Mouse (Mus musculus) macrophage (primary cell): Measurements from ENCODE around the gene Piezo1. TPM values are rescaled to one million over a fixed set of nuclear protein-coding genes. Genes with fewer than 3 reads are reported as not detected.

Source experiments
- H3K27ac ChIP-seq: fragments of 350-480 bp; formaldehyde crosslinking; 2 replicates; pipeline ENCODE4 v1.9.0; 2021
- H3K36me3 ChIP-seq: fragments of 350-480 bp; formaldehyde crosslinking; 2 replicates; pipeline ENCODE4 v1.9.0; 2021; ENCODE audit errors: inconsistent target
- H3K4me3 ChIP-seq: fragments of 350-480 bp; formaldehyde crosslinking; 2 replicates; pipeline ENCODE4 v1.9.0; 2021; ENCODE audit errors: inconsistent target
- H3K79me2 ChIP-seq: fragments of 350-480 bp; formaldehyde crosslinking; 2 replicates; pipeline ENCODE4 v1.9.0; 2021; ENCODE audit errors: inconsistent target
- WGBS: methylation state at CpG from one replicate; pipeline ENCODE4 v1.1.7; 2026; ENCODE audit warnings: inconsistent platforms; ENCODE audit not compliant: missing documents; 5-methylcytosine and 5-hydroxymethylcytosine counted together
- polyA plus RNA-seq: library from polyadenylated mRNA; stranded (reverse); fragments of 250-400 nt; gene quantifications from 3 replicates; pipeline ENCODE4 v1.2.4, GENCODE M21; 2018; ENCODE audit warnings: inconsistent platforms

The Piezo1 gene
- polyA plus RNA-seq, 1 experiment from 2014 or later, result 43.2 TPM

- Histone ChIP-seq H3K79me2 (peaks cover 28% of the 10 kb centered on the region), H3K27ac (peak overlapping the region; percentile 98), H3K36me3 (peaks cover 2% of the 10 kb centered on the region; the same call in 1 of the 2 replicates), H3K4me3 (peak overlapping the region; percentile 20)
- WGBS, result 22% methylated on average over 25 of the region's 25 CpGs
These were observed 13.5 kb upstream of the Piezo1 start for GRCm38 (mm10) chr8:122564363-122565352.

- no peak overlapping the region for H3K4me3 ChIP-seq
- peak overlapping the region; percentile 85 for H3K27ac ChIP-seq
- H3K79me2 ChIP-seq, result peaks cover 12% of the 10 kb centered on the region
- 19% methylated on average over 5 of the region's 5 CpGs for WGBS
- no peaks in the 10 kb centered on the region for H3K36me3 ChIP-seq
These were observed 10.1 kb upstream of the Piezo1 start for GRCm38 (mm10) chr8:122561199-122561598.

GRCm38 (mm10) chr8:122558671-122559349 lies 7.7 kb upstream of the Piezo1 start:
- H3K4me3 ChIP-seq, result no peak overlapping the region
- peak overlapping the region; percentile 99 for H3K27ac ChIP-seq
- no peaks in the 10 kb centered on the region for H3K36me3 ChIP-seq
- 71% methylated on average over 7 of the region's 12 CpGs for WGBS
- no peaks in the 10 kb centered on the region for H3K79me2 ChIP-seq

GRCm38 (mm10) chr8:122557248-122558038 lies 6.3 kb upstream of the Piezo1 start:
- no peaks in the 10 kb centered on the region for H3K36me3 ChIP-seq
- 28% methylated on average over 6 of the region's 10 CpGs for WGBS
- peak overlapping the region; percentile 48 for H3K4me3 ChIP-seq

GRCm38 (mm10) chr8:122556030-122557009 lies 5.2 kb upstream of the Piezo1 start:
- Histone ChIP-seq H3K27ac (peak overlapping the region; percentile 99), H3K4me3 (peak overlapping the region; percentile 48), H3K79me2 (no peaks in the 10 kb centered on the region), H3K36me3 (no peaks in the 10 kb centered on the region)
- WGBS, result 7% methylated on average over 12 of the region's 12 CpGs

More at GRCm38 (mm10) chr8:122557248-122558038, 6.3 kb upstream of the Piezo1 start:
- Histone ChIP-seq H3K79me2 (no peaks in the 10 kb centered on the region), H3K27ac (peak overlapping the region; percentile 99)

- H3K36me3 ChIP-seq, result no peaks in the 10 kb centered on the region
- 84% methylated on average over 6 of the region's 6 CpGs for WGBS
- H3K27ac ChIP-seq, result peak overlapping the region; percentile 99
- H3K4me3 ChIP-seq, result no peak overlapping the region
- H3K79me2 ChIP-seq, result peaks cover 8% of the 10 kb centered on the region
These were observed 3.7 kb upstream of the Piezo1 start for GRCm38 (mm10) chr8:122554786-122555185.

GRCm38 (mm10) chr8:122550995-122551264 lies 199 bp downstream of the Piezo1 start:
- no peaks in the 10 kb centered on the region for H3K36me3 ChIP-seq
- peaks cover 47% of the 10 kb centered on the region for H3K79me2 ChIP-seq
- no peak overlapping the region for H3K27ac ChIP-seq
- no peak overlapping the region for H3K4me3 ChIP-seq
- WGBS, result 1% methylated on average over 37 of the region's 43 CpGs

- WGBS, result 2% methylated on average over 49 of the region's 52 CpGs
- Histone ChIP-seq H3K27ac (peak overlapping the region; percentile 69), H3K36me3 (no peaks in the 10 kb centered on the region), H3K4me3 (peak overlapping the region; percentile 61), H3K79me2 (peaks cover 52% of the 10 kb centered on the region)
These were observed 715 bp downstream of the Piezo1 start for GRCm38 (mm10) chr8:122550234-122550994.

GRCm38 (mm10) chr8:122548891-122549439 lies 2.2 kb downstream of the Piezo1 start:
- peaks cover 66% of the 10 kb centered on the region for H3K79me2 ChIP-seq
- WGBS, result 81% methylated on average over 3 of the region's 3 CpGs
- H3K4me3 ChIP-seq, result peak overlapping the region; percentile 61; the same call in 1 of the 2 replicates
- peak overlapping the region; percentile 69 for H3K27ac ChIP-seq
- H3K36me3 ChIP-seq, result no peaks in the 10 kb centered on the region

- Histone ChIP-seq H3K79me2 (peaks cover 73% of the 10 kb centered on the region), H3K36me3 (no peaks in the 10 kb centered on the region; the same call in 1 of the 2 replicates), H3K27ac (peak overlapping the region; percentile 69), H3K4me3 (no peak overlapping the region)
- 33% methylated on average over 13 of the region's 13 CpGs for WGBS
These were observed 2.8 kb downstream of the Piezo1 start for GRCm38 (mm10) chr8:122548331-122548730.

- Histone ChIP-seq H3K4me3 (no peak overlapping the region; the same call in 1 of the 2 replicates), H3K36me3 (no peaks in the 10 kb centered on the region; the same call in 1 of the 2 replicates), H3K27ac (peak overlapping the region; percentile 69), H3K79me2 (peaks cover 78% of the 10 kb centered on the region)
- WGBS, result 4% methylated on average over 5 of the region's 5 CpGs
These were observed 3.3 kb downstream of the Piezo1 start for GRCm38 (mm10) chr8:122547815-122548214.

- peaks cover 87% of the 10 kb centered on the region for H3K79me2 ChIP-seq
- peak overlapping the region; percentile 5; the same call in 1 of the 2 replicates for H3K4me3 ChIP-seq
- H3K36me3 ChIP-seq, result no peaks in the 10 kb centered on the region; the same call in 1 of the 2 replicates
- peak overlapping the region; percentile 69 for H3K27ac ChIP-seq
- WGBS, result 78% methylated on average over 23 of the region's 24 CpGs
These were observed 4.2 kb downstream of the Piezo1 start for GRCm38 (mm10) chr8:122546811-122547453.
